Mouse (Mus musculus): Measurements from ENCODE around the gene Olfr374. TPM values are rescaled to one million over a fixed set of nuclear protein-coding genes. Genes with fewer than 3 reads are reported as not detected.

The Olfr374 gene
- total RNA-seq, 2 experiments from 2014 or later: not detected

GRCm38 (mm10) chr8:72135446-72136301, 28.8 kb downstream of the Olfr374 start:
- peak; percentile 11; the same call in 1 of the 2 replicates for ATAC-seq (replicated peaks; ENCODE audit: poor library complexity)

- peak; percentile 70 for ATAC-seq (replicated peaks; ENCODE audit: poor library complexity)
Observed at GRCm38 (mm10) chr8:72136302-72136978, 29.6 kb downstream of the Olfr374 start.

- ATAC-seq (replicated peaks; ENCODE audit: poor library complexity): no peak
Observed at GRCm38 (mm10) chr8:72137431-72137830, 30.6 kb downstream of the Olfr374 start.

DNA sequence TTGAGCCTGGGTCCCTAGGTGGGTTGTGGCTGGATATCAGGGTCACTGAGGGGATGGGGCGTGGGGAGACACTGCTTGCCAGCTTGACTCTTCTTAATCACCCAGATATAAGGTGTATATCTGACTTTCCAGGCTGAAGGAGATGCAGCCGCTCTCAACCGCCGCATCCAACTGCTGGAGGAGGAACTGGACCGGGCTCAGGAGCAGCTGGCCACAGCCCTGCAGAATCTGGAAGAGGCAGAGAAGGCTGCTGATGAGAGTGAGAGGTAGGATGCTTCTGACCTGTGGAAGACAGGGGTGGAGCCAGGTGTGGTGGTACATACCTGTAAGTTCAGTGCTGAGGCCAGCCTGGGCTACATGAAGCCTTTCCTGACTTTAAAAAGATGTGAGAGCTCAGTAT, 31.6 kb downstream of the Olfr374 start:
- no peak for ATAC-seq (replicated peaks; ENCODE audit: poor library complexity)

- ATAC-seq (replicated peaks; ENCODE audit: poor library complexity): no peak
Observed at GRCm38 (mm10) chr8:72143256-72143824, 36.5 kb downstream of the Olfr374 start.

GRCm38 (mm10) chr8:72144345-72144975, 37.6 kb downstream of the Olfr374 start:
- ATAC-seq (replicated peaks; ENCODE audit: poor library complexity): peak; percentile 79

DNA sequence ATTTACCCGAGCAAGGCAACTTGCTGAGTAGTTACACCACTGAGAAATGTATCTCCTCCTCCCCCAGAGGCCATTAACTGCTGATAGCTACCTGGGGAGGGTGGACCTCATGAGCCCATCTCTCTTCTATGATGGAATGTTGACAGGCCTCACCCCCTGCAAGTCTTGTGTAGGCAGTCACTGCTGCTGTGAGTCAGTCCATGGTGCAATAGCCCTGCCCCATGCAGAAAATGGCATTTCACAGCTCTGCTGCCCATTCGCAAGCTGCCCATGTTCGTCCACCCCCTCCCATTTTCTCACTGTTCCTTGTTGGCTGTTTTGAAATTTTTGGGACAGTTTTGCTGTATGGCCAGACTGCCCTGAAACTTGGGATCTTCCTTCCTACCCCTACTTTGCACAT, 38.7 kb downstream of the Olfr374 start:
- ATAC-seq (replicated peaks; ENCODE audit: poor library complexity): peak; percentile 54

DNA sequence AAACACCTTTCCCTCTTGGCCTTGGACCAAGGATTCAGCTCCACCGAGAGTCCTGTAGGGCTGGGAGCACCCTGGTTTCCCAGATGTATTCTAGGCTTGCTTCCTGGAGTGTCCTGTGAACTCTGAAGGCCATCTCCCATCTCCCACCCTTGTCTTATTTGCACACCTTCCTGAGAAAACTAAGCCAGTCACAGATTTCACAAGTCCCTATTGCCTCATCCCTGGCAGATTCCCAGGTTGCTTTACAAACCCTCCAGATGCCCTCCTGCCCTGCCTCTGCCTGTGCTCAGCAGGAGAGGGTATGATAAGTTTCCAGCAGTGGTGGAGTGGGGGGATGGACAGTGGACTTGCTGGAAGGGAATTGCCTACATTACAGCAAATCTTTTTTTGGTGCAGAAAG, 39.2 kb downstream of the Olfr374 start:
- peak; percentile 48 for ATAC-seq (replicated peaks; ENCODE audit: poor library complexity)

DNA sequence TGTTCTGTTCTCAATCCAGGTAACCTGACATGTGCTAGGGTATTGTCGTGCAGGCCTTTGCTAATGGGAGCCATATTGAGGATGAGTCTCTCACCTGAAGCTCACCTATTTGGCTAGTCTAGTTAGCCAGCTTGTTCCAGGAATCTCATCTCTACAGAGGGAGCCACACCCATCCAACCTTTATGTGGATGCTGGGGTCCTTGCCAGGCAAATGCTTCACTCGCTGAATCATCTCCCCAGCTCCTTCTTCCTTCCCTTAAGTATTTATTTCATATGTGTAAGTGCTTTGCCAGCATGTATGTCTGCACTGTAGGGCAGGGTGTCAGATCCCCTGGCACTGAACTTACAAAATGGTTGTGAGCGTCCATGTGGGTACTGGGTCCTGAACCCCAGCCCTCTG, 39.7 kb downstream of the Olfr374 start:
- no peak for ATAC-seq (replicated peaks; ENCODE audit: poor library complexity)

- no peak for ATAC-seq (replicated peaks; ENCODE audit: poor library complexity)
Observed at GRCm38 (mm10) chr8:72147266-72147665, 40.4 kb downstream of the Olfr374 start.

GRCm38 (mm10) chr8:72149056-72149455, 42.2 kb downstream of the Olfr374 start:
- no peak for ATAC-seq (replicated peaks; ENCODE audit: poor library complexity)

DNA sequence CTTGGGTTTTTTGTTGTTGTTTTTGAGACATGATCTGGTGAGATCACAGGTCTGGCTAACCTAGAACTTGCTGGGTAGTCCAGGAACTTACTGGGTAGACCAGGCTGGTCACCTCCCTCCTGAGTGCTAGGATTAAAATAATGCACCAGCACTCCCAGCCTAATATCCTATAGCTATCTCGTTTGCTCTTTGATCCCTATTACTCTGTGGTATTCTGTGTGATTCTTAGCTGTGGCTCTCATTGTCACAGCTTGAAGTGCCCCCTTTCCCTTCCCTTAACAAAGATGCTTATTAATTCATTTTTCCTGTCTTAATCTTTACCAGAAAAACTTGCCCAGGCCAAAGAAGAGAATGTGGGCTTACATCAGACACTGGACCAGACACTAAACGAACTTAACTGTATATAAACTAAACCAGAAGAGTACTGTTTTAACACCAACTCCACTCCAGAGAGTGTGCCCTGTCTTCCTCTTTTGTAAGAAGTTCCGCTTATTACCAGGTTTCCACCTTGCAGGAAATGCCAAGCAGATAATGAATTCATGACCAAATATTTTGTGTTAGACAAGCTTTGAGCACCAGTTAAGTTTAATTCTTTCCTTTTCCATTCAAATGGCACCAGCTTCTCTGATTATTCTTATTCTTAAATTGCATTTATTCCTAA, 44.7 kb downstream of the Olfr374 start:
- peak; percentile 88 for ATAC-seq (replicated peaks; ENCODE audit: poor library complexity)

DNA sequence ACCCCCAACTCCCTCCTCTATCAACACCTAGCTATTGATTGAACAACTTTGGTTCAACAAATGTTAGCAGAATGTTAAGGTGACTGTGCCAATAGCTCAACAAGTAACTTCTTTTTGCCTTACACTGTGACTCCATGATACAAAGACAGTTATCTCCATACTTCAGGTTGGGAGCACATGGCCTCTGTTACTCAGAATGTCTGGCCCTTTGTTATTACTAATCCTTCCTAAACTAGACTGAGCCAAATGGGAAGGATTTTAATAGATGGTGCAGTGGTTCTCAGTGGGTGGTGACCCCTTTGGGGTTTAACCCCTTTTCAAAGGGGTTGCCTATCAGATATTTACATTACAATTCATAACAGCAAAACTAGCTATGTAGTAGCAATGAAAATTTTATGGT, 46.5 kb downstream of the Olfr374 start:
- ATAC-seq (replicated peaks; ENCODE audit: poor library complexity): no peak

DNA sequence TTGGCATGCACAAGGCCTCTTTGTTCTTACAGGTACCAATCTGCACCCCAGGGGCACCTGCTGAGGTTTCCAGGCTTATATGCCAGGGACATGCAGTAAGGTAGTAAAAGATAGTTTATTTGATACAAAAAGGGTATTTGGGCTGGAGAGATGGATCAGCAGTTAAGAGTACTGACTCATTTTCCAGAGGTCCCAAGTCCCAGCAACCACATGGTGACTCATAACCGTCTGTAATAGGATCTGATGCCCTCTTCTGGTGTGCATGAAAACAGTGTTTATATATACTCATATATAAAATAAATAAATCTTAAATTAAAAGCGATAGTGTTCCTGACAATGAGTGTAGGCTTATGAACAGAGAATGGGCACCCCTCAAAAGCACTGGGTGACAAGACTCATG, 51.3 kb downstream of the Olfr374 start:
- no peak for ATAC-seq (replicated peaks; ENCODE audit: poor library complexity)

DNA sequence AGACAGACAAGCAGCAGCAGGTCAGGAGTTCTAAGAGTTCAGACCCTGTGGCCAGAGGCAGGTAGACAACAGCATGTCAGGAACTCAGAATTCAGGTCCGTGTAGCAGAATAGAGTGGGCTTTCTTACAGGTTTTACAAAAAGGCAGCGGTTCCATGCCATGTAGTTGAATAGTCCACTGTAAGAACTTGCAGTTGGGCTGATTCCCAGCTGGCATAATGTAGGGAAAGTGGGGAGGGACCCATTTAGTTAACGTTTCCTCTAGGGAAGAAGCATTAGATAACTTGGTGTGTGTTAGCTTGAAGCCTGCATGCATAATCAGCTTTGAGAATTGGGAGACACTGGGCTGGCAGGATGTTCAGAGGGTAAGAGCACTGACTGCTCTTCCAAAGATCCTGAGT, 51.9 kb downstream of the Olfr374 start:
- no peak for ATAC-seq (replicated peaks; ENCODE audit: poor library complexity)

GRCm38 (mm10) chr8:72160007-72160406, 53.2 kb downstream of the Olfr374 start:
- no peak for ATAC-seq (replicated peaks; ENCODE audit: poor library complexity)

DNA sequence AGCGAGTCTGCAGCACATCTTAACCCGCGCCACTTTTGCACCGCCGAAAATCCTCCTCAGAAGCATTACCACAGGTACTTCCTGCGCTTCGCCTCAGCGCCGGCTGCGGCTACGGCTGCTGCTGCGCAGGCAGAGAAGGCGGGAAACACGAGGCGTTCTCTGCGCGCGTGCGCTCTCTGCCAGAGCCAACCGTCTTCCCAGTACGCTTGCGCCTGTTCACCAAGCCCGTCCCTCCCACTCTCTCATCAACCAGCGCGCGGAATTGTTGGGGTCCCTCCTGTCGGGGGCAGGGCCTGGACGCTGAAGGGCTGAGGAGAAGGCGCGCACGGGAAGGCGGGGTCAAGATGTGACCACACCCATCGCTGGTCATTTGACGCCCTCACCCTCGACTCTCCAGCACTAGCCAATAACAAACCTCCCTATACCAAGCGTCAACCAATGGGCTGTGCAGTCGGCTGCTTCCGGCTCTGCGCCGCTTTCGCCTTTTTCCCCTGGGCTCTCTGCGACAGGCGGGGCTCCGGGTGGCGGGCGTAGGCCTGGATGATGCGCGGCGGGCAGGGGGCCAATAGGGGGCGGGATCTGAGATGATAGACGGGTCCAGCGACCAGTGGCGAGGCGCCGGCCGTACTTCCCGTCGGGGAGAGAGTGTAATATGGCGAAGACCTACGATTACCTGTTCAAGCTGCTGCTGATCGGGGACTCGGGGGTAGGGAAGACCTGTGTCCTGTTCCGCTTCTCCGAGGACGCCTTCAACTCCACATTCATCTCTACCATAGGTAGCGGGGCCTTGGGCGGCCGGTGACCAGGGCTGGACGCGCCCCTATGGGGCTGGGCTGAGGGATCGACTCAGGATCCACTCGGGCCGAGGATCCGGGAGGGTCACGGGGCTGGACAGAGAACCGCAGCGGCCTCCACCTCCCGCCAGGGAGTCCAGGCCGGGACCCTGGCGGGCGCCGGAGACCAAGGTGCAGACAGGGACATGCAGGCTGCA, 54.2 kb downstream of the Olfr374 start, which contains the start of gene Rab8a:
TSS of gene Rab8a (plus strand) at position 494 of the 991 bp plus-strand sequence.
- ATAC-seq (replicated peaks; ENCODE audit: poor library complexity): peak; percentile 90

DNA sequence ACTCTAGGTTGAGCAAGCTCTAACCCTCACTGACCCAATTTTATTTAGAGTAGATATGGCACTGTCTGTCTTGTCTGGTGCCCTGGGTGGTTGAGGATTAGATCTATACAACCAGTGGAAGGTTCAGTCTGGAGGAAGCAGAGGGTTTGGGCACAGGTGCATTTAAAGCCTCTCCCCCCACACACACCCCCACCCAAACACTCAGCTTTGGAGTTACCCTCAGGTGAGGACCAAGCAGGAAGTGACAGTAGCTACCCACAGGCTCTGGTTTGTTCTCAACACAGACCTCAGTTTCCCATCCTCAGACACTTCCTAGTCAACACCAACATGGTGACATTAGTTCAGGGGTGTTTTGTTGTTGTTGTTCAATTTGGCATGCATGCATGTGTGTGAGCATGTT, 56.0 kb downstream of the Olfr374 start:
- ATAC-seq (replicated peaks; ENCODE audit: poor library complexity): no peak
